Mouse (Mus musculus) heart, postnatal 25 days (tissue): ENCODE results near the gene Trmt1. TPM values are rescaled to one million over a fixed set of nuclear protein-coding genes. Genes with fewer than 3 reads are reported as not detected.
A peak's percentile ranks its signal among the peaks of the same experiment; 100 is the strongest.

ENCODE experiments used
- DNase-seq: peaks from one replicate; pipeline ENCODE4 v3.0.0; 2022; ENCODE audit warnings: low spot score
- intact Hi-C: fragments of 180-260 bp; cut with DNase I; formaldehyde crosslinking; loops from one replicate; pipeline ENCODE4 v1.15.1; 2025
- total RNA-seq, 2 experiments: library from RNA; stranded (reverse); gene quantifications; 2 replicates each; pipeline ENCODE4 v1.2.3; 2021

Trmt1 gene
- 10 to 100 TPM; 32.6 to 37.6 TPM for total RNA-seq

DNA sequence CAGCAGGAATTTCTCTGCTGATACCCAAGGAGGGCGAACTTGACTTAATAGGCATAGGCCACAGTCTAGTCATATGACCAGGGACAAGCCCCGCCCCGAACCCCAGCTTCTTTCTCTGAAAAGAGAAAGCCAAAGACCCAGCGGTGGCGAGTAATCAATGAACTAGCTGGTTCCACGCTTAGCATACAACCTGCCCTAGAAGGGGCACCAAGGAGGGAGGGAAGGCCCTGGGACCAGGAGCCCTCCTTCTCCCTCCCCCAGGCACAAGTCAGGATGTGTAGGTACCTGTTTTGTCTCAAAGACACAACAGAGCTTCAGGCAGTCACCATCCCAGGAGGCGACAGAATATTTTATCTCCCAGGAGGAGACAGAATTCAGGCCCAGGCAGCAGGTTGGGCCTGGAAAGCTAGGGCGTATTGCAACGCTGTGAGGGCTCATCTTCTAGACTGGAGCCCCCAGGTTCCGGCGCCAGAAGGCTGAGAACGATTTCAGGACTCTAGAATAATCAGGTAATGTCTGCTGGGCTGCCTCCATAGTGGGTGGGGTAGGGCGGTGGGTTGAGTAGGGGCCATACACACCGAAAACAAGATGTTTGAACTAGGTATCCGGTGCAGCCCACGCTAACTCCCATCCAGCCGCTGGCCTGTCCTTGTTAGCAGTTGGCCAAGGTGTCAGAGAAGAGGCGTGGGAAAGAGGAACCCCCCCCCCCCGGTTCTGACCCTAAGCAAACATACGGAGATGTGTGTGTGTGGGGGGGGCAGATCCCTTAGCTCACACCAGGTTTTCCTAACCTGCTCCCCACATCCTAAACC, at the start of gene Trmt1:
Gene Trmt1, plus strand, starts transcription at position 117 of the 812 bp plus-strand sequence.
- DNase-seq, result no peak
- intact Hi-C loops, result loop anchor here (2.0 to 5.0 kb wide), 2 partner anchors 20 to 49 kb away; no protein-coding TSS in a partner anchor

DNA sequence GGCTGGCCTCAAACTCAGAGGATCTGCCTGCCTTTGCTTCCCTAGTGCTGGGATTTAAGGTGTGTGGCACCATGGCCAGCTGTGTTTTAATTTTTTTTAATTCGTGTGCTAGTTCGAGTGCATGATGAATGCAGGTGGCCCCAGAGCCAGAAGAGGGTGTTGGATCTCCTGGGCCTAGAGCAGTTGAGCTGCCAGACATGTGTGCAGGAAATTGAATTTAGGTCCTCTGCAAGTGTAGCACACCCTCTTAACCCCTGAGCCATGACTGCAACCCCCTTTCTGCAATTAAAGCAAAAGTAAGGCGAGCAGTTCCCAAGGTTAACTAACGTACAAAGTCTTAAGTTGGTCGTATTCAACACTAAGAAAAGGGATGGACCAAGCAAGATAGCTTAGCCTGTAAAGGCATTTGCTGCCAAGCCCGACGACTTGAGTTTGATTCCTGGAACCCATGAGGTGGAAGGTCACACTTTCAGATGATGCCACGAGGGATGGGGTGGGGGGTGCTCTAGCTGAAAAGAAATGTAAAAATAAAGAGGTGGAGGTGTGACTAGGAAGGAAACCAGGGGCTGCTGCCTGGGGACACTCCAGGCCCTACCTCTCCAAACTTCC, 48.1 kb upstream of the Trmt1 start:
- intact Hi-C loops, result loop anchor here (2.0 to 5.0 kb wide), 4 partner anchors 17 to 175 kb away; partner anchors contain the start of genes Nacc1 and Trmt1

DNA sequence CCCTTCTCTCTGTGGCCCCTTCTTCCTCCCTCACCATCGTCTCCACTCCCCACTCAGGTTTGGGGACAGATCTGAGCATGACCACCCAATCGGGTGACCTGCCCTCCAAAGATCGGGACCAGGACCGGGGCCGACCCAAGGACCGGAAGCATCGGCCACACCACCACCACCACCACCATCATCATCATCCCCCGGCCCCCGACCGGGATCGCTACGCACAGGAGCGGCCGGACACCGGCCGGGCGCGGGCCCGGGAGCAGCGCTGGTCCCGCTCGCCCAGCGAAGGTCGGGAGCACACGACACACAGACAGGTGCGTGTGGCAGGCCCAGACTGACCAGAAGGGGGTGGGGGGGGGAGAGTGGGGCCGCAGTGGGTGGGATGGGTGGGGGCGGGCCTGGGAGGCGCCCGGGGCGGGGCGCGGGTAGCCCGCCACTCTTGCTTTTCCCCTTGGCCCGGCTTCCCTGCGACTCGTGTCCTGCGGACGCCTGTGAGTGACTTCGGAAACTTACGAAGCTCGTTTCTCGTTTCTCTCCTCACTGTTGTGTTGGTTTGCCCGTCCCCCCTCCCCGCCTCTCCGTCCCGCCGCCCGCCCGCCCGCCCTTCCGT, 47.4 kb upstream of the Trmt1 start:
- DNase-seq, result no peak
- intact Hi-C loops, result loop anchor here (2.0 to 5.0 kb wide), 4 partner anchors 16 to 174 kb away; partner anchors contain the start of genes Nacc1 and Trmt1

More for the DNA sequence above, 48.1 kb upstream of the Trmt1 start:
- no peak for DNase-seq

DNA sequence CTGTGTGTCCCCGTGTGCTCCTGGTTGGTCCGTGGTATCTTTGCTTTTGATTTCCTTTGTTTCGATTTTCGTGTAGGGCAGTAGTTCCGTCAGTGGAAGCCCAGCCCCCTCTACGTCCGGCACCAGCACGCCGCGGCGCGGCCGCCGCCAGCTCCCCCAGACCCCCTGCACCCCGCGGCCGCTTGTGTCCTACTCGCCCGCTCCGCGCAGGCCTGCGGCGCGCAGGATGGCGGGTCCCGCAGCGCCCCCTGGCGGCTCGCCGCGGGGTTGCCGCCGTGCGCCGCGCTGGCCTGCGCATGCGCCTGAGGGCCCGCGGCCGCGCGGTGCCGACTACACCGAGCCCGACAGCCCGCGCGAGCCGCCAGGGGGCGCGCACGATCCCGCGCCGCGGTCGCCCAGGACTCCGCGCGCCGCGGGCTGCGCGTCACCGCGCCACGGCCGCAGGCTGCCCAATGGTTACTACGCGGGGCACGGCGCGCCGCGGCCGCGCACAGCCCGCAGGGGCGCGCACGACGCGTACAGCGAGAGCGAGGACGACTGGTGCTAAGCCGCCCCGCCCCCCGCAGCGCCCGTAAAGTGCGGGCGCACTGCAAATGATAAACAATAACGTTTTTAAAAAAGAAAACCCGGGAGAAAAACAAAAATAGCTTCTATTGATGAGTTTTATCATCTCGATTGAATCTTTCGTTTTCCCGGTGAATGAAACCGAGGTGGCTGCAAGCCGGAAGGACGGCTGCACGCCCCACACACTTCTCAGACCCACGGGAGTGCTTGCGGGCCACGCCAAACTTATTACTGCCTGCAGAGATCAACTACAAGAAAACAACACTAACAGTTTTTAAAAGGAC, 46.7 kb upstream of the Trmt1 start:
- intact Hi-C loops, result loop anchor here (2.0 to 5.0 kb wide), 4 partner anchors 15 to 173 kb away; partner anchors contain the start of genes Nacc1 and Trmt1
- peak; percentile 93 for DNase-seq

DNA sequence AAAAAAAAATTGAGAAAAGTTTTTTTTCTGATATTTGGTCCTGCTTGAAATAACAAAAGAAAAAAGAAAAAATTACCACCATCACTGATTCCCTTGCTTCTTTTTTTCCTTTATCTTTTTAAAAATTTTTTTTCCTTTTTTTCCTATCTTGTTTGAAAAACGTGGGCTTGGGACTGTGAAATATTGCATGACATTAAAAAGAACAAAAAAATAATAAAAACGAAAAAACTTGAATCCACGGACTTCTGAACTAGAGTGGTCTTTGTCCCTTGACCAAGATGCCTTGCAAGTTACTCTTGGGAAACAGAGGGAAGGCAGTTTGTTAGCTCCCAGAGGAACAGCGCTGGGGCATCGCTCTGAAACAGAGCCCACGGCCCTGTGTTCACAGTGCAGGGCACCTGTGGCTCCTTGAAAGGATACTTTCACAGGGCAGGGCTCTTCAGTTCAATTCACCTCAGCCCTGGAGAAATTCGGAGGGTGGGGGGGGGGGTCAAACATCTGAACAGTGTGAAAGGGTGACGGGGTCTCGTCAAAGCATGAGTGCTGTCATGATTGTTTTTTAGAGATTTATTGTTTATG, 46.0 kb upstream of the Trmt1 start:
- intact Hi-C loops, result no loop called here
- DNase-seq, result no peak

DNA sequence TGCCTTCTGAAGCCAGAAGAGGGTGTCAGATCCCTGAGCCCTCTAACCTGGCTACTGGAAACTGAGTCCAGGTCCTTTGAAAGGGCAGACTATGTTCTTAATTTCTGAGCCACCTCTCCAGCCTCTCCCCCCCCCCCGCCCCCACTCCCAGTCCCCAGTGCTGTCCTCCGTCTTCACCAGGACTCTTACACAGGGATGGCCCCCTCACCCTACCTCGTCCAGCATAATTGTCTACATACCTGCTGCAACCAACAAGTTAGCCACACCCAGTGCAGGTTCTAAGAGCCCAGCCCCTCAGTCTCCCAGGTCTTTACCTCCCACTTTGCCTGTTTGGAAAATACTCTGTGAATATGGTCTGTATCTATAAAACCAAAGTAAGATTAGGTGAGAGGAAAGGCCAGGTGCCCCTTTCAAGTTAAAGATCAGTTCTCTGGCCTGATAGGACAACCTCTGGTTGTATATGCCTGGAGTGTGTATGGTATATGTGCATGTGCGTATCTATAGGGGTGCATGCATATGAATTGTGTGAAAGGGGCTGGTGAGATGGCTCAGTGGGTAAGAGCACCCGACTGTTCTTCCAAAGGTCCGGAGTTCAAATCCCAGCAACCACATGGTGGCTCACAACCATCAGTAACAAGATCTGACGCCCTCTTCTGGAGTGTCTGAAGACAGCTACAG, 45.4 kb upstream of the Trmt1 start:
- intact Hi-C loops, result no loop called here

DNA sequence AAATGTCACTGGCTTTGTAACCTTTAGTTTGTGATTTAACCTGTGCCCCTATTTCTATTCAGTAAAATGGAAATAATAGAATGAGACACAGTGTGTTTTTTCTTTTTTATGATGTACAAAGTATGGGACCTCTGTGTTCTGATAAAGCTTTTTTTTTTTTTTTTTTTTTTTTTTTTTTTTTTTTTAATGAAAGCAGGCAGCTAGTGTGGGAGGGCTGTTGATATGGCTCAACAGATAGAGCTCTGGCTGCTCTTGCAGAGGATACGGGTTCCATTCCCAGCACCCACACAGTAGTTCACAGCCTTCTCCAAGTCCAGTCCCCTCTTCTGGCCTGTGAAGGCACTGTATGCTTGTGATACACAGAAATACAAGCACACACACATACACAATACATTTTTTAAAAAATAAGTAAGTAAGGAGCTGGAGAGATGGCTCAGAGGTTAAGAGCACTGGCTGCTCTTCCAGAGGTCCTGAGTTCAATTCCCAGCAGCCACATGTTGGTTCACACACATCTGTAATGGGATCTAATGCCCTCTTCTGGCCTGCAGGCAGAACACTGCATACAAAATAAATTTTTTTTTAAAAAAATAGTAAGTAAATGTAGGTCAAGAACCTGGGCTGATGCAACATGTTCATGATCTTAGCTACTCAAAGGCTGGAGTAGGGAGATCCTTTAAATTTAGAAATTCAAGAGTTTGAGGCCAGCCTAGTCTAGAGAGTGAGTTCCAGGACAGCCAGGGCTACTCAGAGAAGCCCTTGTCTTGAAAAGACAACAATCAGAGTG, 44.3 kb upstream of the Trmt1 start:
- no peak for DNase-seq
- intact Hi-C loops, result no loop called here

More for the DNA sequence above, 45.4 kb upstream of the Trmt1 start:
- no peak for DNase-seq

DNA sequence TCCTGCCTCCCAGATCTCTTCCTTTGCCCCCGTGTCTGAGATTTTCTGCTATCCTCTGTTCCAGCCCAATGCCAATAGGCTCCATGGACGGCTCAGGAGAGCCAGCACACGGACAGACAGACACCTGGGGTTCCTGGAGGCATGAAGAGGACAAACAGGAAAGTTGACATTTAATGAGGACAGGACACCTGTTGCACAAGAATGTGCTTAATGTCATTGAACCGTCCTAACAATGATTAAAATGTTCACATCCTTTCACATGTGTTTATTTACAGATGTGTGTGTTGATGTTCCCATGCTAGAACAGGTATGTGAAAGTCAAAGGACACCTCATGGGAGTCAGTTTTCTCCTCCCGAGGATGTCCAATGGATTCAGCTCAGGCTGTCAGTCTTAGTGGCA, 43.1 kb upstream of the Trmt1 start:
- intact Hi-C loops, result no loop called here
- no peak for DNase-seq

DNA sequence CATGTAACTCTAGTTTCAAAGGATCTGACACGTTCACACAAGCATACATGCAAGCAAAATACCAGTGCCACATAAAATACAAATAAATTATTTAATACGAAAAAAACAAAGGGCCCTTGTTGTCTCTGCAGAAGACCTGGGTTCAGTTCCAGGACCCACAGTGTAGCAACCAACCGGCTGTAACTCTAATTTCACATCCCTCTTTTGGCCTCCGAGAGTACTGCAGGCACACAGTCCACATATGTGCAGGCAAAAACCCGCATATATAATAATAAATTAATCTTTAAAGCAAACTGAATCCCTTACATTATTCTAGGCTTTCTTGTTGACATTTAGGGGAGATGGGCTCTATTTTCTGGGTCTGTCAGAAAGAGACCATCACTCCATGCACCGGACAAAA, 39.3 kb upstream of the Trmt1 start:
- intact Hi-C loops, result no loop called here
- DNase-seq, result no peak

DNA sequence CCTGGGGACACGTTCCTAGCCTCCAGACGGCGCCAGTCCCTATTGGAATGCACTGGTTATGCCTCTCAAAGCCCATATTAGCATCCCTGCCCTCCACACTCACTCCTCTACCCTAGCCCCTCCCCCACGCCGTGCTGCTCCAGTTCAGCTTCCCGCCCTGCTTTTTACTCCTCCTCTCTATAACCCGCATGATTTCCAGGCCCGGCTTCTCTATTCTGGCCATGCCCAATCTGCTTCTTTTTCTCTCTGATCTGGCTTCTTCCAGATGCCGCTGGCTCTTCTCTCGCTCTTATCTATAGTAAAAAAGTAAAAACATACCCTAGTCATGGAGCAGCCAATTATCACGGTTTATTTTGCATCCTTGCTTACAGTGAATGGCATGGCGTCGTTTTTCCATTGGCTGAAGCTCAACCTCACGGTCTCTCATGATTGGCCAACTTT, 38.6 kb upstream of the Trmt1 start:
- intact Hi-C loops, result no loop called here
- DNase-seq, result no peak

DNA sequence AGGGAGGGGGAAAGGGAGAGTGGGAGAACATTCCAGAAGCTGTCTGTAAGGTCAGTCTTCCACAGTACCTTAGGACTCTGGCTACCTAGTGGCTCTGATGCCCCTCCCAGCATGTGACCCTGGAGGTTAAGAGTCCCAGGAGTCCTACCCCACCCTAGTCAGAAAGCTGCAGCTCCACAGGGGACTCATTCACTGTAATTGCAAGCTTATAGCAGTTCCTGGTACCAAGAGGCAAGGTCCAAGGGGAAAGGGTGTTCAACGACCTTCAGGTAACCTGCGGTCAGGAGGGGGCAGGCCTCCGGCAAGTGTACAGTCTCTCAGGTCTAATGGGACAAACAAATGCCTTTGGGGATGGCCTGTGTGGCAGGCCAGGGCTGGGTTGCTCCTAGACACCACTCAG, 35.9 kb upstream of the Trmt1 start:
- intact Hi-C loops, result no loop called here
- DNase-seq, result no peak

DNA sequence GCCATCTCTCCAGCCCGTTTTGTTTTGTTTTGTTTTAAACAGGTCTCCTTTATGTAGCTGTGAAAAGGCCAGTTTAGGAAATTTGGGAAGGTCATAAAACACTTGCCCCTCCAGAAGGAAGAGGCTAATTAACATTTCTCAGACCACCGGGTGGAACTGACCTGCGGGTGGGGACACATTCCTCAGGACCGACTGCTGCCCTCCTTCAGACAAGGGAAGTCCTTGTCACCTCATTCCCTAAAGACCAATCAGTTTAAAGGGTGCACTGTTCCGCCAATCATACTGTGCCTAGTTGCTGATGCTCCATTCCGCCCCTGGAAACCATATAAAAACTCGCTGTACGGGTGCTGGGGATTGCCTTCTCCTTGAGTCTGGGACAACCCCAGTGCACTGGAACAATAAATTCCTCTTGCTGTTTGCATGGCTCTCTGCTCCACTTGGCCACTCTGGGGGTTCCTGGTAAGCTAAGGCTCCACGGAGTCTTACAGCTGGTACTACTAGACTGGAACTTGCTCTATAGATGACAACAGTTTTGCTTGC, 32.9 kb upstream of the Trmt1 start:
- no peak for DNase-seq
- intact Hi-C loops, result no loop called here

DNA sequence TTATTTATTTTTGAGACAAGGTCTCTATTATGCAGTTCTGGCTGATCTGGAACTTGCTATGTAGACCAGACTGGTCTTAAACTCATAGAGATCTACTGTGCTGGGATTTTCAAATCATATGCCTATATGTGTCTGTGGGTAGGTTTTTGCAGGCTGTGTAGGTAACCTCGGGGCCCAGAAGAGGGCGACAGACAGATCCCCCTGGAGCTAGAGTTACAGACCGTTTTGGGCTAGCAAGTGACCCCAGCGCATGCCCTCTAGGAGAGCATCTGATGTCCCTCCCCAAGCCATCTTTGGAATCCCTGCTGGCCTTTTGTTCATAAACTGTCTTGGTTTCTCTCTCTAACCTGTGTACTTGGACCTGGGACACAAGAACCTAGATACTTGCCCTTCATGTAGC, 31.5 kb upstream of the Trmt1 start:
- DNase-seq, result no peak
- intact Hi-C loops, result loop anchor here (2.0 kb wide), 1 partner anchor 16 kb away; no protein-coding TSS in a partner anchor

DNA sequence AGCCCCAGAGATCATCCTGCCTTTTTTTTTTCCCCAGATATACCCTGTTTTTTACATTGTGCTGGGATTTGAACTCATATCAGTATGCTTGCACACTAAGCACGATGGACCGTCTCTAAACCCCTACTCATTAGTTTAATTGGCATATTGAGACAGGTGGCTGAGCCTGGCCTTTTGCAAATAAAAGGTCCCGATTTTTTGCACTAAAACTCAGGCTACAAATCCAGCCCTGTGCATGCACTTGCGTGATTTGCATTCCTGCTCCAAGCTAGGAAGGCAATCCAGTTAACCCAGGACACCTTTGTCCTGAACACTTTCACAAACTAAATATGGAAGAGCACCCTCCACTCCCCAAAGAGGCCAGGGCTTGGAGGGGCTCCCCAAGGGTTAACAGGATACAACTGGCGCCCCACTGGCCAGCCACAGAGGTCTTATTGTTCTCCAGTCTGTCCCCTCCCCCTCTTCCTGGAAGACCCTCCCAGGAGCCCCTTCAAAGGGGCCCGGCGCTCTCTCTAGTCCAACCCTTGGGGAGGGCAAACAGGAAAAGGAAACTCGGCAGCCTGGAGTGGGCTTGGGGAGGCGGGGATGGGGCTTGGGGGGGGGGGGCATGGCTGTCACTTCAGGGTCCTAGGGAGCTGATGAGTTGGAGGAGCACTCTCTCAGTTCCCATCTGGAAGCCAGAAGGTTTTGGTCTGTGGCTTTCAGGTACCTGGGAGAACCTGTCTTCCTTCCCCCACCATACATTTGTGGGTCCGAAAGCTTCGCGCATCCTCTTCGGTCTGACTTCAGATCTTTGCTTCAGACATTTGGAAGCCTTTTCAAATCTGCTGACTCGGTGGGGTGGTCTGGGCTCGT, 30.5 kb upstream of the Trmt1 start:
- intact Hi-C loops, result loop anchor here (2.0 kb wide), 1 partner anchor 17 kb away; no protein-coding TSS in a partner anchor
- peak; percentile 23 for DNase-seq

DNA sequence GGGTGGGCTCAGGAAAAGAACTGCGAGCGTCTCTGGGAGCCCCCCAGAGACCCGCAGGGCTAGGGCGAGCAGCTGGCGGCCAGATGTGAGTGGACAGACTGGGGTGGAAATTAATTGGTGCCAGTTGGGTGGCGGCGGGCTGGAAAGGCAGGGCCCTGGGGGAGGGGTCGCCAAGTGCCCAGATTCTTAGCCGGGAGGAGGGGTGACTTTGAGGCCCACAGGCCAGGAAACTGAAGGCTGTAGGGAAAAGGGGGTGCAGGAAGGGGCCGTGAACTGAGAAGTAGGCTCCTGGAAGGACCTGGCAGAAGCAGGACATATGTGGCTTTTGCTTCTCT, 29.9 kb upstream of the Trmt1 start:
- intact Hi-C loops, result no loop called here
- no peak for DNase-seq

DNA sequence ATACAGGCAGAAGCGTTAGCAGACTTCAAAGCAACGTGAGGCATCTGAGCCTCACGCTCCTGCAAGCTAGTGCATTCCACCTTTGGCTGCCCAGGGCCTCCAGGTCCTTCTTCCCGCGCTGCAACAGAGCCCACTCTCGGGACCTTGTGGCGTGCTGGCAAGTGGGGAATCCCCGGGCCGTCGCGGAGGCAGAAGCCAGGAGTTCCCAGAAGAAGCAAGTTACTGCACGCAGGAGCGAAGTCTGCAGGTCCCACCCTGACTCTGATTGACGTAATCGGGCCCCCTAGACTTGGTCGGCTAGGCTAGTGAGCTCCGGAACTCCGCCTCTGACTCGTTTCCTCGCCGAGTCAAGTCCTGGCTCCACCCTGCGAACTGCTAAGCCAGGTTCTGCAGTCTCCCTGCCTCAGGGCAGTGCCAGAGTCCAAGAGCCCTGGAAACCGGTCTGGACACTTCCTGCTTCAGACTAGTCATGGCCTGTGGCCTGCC, 29.4 kb upstream of the Trmt1 start:
- intact Hi-C loops, result no loop called here
- peak; percentile 86 for DNase-seq

DNA sequence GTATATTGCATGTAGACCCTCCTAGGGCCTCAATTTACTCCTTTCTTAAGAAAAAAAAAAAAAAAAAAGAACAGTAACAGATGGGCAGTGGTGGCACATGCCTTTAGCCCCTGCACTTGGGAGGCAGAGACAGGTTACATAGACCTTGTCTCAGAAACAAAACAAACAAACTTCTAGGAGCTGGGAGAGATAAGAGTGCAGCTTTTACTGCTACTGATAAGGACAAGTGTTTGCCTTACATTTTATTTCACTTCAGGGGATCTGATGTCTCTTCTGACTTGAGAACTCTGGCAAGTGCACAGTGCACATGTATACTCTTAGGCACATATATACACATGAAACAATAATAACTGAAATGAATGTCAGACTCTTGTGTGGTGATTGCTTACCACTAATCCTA, 28.9 kb upstream of the Trmt1 start:
- no peak for DNase-seq
- intact Hi-C loops, result no loop called here
